Mouse (Mus musculus) macrophage (primary cell): ENCODE measurements around the gene Nampt. TPM values are rescaled to one million over a fixed set of nuclear protein-coding genes. Genes with fewer than 3 reads are reported as not detected.
A peak's percentile ranks its signal among the peaks of the same experiment; 100 is the strongest.

Experiments used
- H3K27ac ChIP-seq: fragments of 350-480 bp; formaldehyde crosslinking; 2 replicates; pipeline ENCODE4 v1.9.0; 2021
- H3K36me3 ChIP-seq: fragments of 350-480 bp; formaldehyde crosslinking; 2 replicates; pipeline ENCODE4 v1.9.0; 2021; ENCODE audit errors: inconsistent target
- H3K4me3 ChIP-seq: fragments of 350-480 bp; formaldehyde crosslinking; 2 replicates; pipeline ENCODE4 v1.9.0; 2021; ENCODE audit errors: inconsistent target
- H3K79me2 ChIP-seq: fragments of 350-480 bp; formaldehyde crosslinking; 2 replicates; pipeline ENCODE4 v1.9.0; 2021; ENCODE audit errors: inconsistent target
- WGBS: methylation state at CpG from one replicate; pipeline ENCODE4 v1.1.7; 2026; ENCODE audit warnings: inconsistent platforms; ENCODE audit not compliant: missing documents; 5-methylcytosine and 5-hydroxymethylcytosine counted together
- polyA plus RNA-seq: library from polyadenylated mRNA; stranded (reverse); fragments of 250-400 nt; gene quantifications from 3 replicates; pipeline ENCODE4 v1.2.4, GENCODE M21; 2018; ENCODE audit warnings: inconsistent platforms

The Nampt gene
- polyA plus RNA-seq, 1 experiment from 2014 or later = 170 TPM

DNA sequence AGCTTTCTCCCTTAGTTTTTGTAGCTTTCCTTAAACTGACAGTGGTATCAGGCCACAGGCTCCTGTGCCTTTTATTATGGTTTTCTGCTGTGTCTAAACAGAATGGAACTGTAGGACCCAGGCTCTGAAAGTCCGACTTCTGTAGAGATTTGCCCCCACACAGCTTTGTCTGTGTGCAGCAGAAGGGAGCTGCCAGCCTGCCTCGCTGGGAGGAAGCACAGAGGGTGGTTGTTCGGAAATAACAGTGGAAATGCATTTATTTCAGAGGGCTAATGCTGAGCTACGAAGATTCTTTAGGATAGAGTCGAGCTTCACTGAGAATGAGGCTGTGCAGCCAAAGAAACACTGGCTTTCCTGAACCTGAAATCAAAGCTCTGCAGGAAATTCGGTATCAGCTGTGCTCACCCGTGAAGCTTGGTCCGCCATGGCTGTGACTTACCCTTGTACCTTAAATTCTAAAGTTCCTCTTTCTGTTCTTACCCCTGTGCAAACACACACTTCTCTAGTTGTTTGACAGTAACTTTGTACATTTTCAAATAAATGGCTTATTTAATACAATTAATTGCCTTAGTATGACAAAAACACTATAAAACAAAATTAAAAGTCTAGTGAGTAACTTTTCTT, 8.9 kb downstream of the Nampt start:
- H3K4me3 ChIP-seq = no peak overlapping the region
- peaks cover 100% of the 10 kb centered on the region for H3K79me2 ChIP-seq
- peaks cover 56% of the 10 kb centered on the region for H3K36me3 ChIP-seq
- no peak overlapping the region for H3K27ac ChIP-seq
- WGBS = 30% methylated on average over 8 of the region's 8 CpGs

DNA sequence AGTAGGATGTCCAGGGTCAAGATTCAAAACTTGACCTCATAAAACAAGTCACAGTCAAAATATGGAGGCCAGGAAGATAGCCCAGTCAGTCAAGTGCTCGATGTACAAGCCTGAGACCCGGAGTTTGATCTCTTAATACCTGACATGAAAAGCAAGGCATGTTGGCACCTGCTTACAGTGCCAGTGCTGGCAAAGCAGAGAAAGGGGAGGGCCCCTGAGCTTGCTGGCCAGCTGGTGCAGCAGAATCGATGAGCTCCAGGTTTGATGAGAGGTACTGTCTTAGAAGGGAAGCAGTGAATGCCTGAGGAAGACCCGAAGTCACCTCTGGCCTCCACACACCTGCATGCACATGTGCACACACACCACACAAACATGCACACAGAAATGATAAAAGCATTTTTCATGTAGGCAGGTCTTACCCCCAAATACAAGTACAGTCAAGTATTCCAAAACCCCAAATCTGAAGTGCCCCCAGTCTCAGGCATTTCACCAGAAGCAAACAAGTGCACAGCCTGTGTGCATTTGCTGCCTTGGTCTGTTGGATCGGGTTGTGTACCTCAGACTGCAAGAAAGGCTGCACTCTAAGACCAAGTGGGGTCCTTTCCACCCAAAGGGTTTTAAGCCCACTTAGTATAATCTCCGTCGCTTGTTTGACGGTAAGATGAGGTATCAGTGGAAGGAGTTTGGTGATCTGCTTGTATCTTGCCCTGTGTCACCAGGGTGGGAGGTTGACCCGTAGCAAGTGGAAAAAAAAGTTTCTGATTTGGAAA, 10.2 kb downstream of the Nampt start:
- WGBS = 94% methylated on average over 9 of the region's 9 CpGs
- Histone ChIP-seq H3K36me3 (peaks cover 61% of the 10 kb centered on the region), H3K27ac (no peak overlapping the region), H3K79me2 (peaks cover 100% of the 10 kb centered on the region), H3K4me3 (no peak overlapping the region)

DNA sequence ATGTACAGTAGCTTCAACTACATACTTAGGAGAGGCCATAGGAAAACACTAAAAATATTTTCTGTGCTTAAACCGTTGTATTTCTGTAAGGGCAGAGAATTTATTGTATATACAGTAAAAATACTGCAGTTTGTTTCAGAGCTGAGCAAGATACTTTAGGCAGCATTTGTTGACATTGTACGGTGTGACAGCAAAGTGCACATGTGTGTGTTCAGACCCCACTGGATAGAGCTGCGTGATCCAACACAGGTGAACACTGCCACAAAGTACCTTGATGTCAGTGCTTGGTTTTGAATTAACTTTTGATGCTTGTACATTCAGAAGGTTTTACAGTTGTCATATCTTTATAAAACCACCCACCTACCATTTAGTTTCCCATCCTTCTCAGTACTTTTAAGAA, 12.7 kb downstream of the Nampt start:
- H3K4me3 ChIP-seq = no peak overlapping the region
- no peak overlapping the region for H3K27ac ChIP-seq
- WGBS = 98% methylated on average over 3 of the region's 3 CpGs
- H3K79me2 ChIP-seq = peaks cover 83% of the 10 kb centered on the region
- peaks cover 70% of the 10 kb centered on the region for H3K36me3 ChIP-seq

DNA sequence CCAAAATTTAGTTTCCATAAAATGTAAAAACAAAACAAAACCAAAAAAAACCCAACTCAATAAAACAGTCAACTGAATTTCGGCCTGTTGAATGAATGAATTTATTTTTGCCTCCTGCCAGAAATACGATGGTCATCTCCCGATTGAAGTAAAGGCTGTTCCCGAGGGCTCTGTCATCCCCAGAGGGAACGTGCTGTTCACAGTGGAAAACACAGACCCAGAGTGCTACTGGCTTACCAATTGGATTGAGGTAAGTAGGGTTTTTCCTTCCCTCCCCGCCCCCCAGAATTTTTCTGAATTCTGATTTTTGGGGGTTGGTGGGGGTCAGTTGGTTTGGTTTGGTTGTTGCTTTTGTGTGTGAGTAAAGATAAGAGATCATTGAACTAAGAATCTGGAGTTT, 15.4 kb downstream of the Nampt start:
- no peak overlapping the region for H3K4me3 ChIP-seq
- H3K27ac ChIP-seq = no peak overlapping the region
- peaks cover 87% of the 10 kb centered on the region for H3K36me3 ChIP-seq
- WGBS = 90% methylated on average over 6 of the region's 6 CpGs
- H3K79me2 ChIP-seq = peaks cover 56% of the 10 kb centered on the region

DNA sequence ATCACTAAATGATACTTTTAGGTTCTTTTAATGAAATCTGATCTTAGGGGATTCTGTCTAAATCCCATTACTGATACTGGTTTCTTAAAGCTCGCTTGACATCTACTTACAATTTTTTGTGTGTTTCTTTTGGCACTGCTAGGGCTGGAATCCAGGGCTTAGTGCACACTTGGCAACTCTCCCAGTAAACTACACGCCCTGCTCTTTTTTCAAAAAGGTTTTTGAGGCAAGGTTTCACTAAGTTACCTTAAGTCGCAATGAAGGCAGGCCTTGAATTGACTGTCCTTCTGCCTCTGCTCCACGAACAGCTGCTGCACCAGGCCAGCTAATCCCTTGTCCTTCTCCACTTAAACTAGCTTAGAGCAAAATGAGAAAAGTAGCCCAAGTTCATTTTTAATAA, 15.9 kb downstream of the Nampt start:
- 98% methylated on average over 4 of the region's 4 CpGs for WGBS
- peaks cover 87% of the 10 kb centered on the region for H3K36me3 ChIP-seq
- peaks cover 51% of the 10 kb centered on the region for H3K79me2 ChIP-seq
- no peak overlapping the region for H3K4me3 ChIP-seq
- H3K27ac ChIP-seq = no peak overlapping the region

DNA sequence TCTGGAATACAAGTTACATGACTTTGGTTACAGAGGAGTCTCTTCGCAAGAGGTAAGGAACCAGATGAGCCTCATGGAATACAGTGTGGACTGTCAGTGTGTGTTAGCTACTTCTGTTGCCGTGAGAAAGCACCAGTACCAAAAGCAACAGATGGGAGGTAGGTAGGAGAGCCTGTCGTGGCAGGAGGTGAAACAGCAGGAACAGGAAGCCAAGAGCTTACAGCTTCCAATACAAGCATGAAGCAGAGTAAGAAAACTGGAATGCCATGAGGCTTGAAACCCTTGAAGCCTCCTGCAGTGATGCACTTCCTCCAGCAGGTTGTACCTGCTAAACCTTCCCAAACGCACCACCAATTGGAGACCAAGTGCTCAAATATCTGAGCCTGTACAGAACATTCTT, 19.1 kb downstream of the Nampt start:
- H3K27ac ChIP-seq = no peak overlapping the region
- WGBS = 86% methylated on average over 4 of the region's 4 CpGs
- H3K36me3 ChIP-seq = peaks cover 86% of the 10 kb centered on the region
- H3K4me3 ChIP-seq = no peak overlapping the region
- peaks cover 19% of the 10 kb centered on the region; the same call in 1 of the 2 replicates for H3K79me2 ChIP-seq

DNA sequence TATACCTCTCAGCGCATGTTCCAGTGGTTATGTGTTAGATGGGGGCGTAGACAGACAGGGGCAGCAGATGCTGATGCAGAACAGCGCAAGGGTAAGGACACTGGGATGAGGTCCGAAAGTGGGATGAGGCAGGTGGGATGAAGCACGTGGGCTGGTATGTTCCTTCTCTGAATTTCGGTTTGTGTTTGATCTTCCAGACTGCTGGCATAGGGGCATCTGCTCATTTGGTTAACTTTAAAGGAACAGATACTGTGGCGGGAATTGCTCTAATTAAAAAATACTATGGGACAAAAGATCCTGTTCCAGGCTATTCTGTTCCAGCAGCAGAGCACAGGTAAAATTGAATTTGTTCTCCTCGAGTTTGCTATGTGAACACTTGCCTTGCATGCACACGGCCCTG, 19.6 kb downstream of the Nampt start:
- no peak overlapping the region for H3K4me3 ChIP-seq
- peaks cover 83% of the 10 kb centered on the region for H3K36me3 ChIP-seq
- H3K79me2 ChIP-seq = peaks cover 14% of the 10 kb centered on the region; the same call in 1 of the 2 replicates
- WGBS = 97% methylated on average over 9 of the region's 9 CpGs
- no peak overlapping the region for H3K27ac ChIP-seq

DNA sequence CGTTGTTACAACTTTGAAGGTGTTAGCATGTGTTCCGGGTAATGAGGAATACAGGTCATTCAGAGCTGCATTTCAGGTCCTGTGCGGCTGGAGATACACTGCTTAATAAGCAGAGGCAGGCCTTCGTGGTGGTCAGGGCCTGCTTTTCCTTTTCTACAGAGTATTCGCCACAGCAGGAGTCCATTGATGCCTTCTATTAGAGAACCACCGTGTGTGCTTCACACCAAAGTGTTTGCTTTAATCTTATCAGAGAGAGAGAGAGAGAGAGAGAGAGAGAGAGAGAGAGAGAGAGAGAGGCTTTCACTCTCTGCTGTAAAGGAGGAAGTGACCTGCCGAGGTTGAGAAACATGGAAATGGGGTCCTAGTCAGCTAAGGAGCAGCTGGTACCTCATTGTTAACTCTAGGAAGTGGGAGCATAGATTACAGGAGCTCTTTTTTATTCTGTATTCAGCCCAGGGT, 22.1 kb downstream of the Nampt start:
- Histone ChIP-seq H3K36me3 (peaks cover 93% of the 10 kb centered on the region), H3K27ac (no peak overlapping the region), H3K79me2 (no peaks in the 10 kb centered on the region; the same call in 1 of the 2 replicates), H3K4me3 (no peak overlapping the region)
- WGBS = 66% methylated on average over 7 of the region's 7 CpGs

DNA sequence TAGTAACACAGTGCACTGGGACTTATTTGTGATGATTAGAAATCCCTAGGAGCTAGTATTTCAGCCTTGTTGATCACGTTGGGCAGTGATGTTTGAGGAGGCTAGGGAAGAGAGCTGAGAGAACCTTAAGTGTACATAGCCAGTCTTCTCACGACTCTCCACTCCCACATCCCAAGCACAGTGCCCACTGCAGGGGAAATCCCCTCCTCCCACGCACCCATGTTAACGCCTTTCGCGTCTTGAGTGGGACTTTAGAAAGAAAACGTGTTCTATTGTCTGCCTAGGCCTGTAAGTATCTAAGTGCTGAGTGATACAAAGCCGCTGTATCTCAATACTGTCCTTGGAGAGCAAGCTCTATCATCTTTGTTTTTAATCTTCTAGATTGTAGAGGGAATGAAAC, 27.0 kb downstream of the Nampt start:
- Histone ChIP-seq H3K79me2 (no peaks in the 10 kb centered on the region), H3K27ac (no peak overlapping the region), H3K36me3 (peaks cover 87% of the 10 kb centered on the region), H3K4me3 (no peak overlapping the region)
- 92% methylated on average over 8 of the region's 8 CpGs for WGBS

DNA sequence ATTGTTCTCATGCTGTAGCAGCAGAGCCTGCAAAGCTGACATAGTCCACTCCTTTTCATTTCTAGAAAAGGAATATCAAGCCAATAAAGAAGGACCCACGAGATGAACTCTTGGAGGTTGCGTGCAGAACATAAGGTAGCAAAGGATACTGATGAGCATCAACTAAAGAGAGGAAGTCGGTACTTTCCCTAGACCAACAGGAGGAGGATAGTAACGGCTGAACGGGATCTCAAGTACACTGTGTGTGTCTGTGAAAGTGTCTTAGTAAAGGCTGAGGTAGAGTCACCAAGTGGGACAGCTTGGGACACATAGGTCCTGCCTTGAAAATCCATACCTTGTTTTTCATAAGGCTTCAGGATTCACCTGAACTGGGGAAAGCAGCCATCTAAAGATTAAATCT, 34.4 kb downstream of the Nampt start:
- 93% methylated on average over 5 of the region's 5 CpGs for WGBS
- peaks cover 35% of the 10 kb centered on the region for H3K36me3 ChIP-seq
- no peak overlapping the region for H3K4me3 ChIP-seq
- H3K27ac ChIP-seq = no peak overlapping the region
- H3K79me2 ChIP-seq = no peaks in the 10 kb centered on the region

DNA sequence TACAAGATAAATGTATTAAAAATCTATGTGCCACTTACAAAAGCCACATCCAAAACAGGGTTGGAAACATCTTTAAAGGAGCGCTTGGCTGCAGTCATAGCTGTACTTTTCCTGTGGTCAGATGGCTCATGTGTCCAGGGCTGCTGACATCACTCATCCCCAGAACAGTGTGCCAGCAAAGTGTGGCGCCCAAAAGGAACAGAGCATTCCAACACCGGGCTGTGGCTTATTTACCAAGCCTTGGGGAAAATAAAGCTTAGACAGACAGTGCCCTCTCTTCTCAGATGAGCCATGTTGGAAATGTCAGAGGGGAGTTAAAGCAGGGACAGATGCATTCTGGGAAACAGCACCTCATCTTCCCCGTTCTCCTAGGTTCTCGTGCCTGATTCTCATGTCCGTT, 35.5 kb downstream of the Nampt start:
- Histone ChIP-seq H3K79me2 (no peaks in the 10 kb centered on the region), H3K36me3 (peaks cover 23% of the 10 kb centered on the region), H3K27ac (no peak overlapping the region), H3K4me3 (no peak overlapping the region)
- 83% methylated on average over 6 of the region's 6 CpGs for WGBS

DNA sequence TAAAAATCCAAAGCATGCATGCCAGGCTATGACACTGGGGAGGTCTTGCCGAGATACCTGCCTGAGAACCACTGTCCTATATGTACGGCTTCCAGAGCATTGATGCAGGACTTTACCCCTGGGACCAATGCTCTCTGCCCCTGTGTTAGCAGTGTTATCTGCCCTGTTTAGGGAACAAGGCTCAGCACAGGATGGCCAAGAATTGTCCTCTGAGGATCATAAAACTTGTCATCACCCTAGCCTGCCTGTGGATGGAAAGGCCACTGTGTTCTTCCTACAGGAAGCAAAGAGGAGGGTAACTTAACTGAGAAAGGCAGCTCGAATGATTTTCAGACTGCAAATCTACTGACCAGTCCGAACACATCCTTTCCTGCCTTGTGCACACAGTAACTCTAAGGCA, 36.1 kb downstream of the Nampt start:
- Histone ChIP-seq H3K27ac (no peak overlapping the region), H3K79me2 (no peaks in the 10 kb centered on the region), H3K36me3 (peaks cover 20% of the 10 kb centered on the region), H3K4me3 (no peak overlapping the region)
- WGBS = 86% methylated on average over 4 of the region's 4 CpGs

DNA sequence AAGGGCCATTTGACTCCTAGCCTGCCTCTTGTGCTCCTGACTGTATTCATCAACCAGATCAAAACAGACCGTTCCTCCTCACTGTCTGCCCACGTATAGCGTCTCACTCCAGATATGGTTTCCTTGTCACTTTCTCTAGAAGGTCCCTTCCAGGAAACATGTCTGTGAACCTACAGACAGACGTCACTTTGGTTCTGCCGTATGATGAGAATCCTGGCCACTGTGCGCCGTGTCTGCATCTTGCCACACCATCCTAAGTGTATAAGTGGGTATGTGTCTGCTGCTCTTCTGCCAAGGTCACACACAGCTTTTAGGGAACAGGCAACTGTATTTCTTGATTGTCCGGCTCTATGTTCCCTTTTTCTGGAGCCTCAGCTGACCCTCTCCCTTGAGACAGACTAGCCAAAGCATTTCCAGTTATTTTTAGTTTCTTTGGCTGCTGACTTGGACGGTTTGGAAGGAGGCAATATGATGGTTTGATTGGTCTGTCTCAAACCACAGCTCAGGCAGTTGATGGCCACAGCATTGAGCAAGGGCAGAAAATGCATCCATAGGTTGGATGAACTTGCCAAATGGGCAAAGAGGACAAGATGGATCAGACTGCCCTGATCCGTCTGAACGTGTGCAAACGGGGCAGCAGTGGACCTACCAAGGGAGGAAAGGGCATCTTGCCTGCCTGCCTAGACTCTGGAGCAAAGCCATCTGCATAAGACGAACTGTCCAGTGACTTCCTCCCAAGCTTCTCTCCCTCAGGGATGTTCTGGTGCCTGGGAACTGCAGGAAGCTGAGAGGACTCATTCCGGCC, 37.6 kb downstream of the Nampt start:
- WGBS = 30% methylated on average over 14 of the region's 14 CpGs
- H3K27ac ChIP-seq = peak overlapping the region; percentile 86
- no peak overlapping the region for H3K4me3 ChIP-seq
- no peaks in the 10 kb centered on the region for H3K79me2 ChIP-seq
- H3K36me3 ChIP-seq = peaks cover 5% of the 10 kb centered on the region; the same call in 1 of the 2 replicates

DNA sequence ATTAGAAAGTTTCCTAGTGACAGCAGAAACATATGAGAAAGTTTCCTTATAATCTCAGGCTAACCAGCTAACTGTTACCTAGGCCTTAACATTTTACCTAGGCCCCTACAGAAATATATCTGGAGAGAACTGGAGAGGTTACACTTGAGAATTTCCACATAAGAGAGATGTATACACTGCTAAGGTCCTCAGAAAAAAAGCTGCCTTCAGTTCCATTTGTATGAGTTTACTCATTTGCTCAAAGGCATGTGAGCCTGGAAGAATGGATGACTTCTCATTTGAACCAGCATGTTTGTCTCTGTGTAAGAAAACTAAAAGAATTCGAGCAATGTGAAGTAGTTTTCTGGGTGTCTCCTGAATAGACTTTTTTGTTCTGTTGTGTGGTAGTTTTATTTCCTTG, 39.1 kb downstream of the Nampt start:
- 93% methylated on average over 1 of the region's 1 CpGs for WGBS
- H3K79me2 ChIP-seq = no peaks in the 10 kb centered on the region
- no peaks in the 10 kb centered on the region; the same call in 1 of the 2 replicates for H3K36me3 ChIP-seq
- no peak overlapping the region for H3K27ac ChIP-seq
- H3K4me3 ChIP-seq = no peak overlapping the region

DNA sequence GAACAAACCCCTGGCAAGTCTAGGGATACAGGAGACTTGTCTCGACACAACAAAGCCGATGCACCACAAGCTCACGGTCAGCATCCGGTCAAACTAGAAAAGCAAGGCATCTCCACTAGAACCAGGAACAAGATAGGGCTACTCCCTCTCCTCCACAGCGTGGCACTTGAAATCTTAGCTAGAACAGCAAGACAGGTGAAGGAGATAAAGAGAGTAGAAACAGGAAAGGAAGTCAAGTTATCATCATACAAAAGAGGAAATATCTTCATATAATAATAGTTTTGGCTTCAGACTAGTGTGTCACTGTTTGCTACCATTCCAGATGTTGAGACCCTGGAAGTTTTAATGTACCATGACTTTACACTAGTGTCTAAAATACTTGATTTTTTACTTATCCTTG, 41.5 kb downstream of the Nampt start:
- Histone ChIP-seq H3K27ac (no peak overlapping the region), H3K79me2 (no peaks in the 10 kb centered on the region), H3K36me3 (no peaks in the 10 kb centered on the region), H3K4me3 (no peak overlapping the region)
- 98% methylated on average over 5 of the region's 5 CpGs for WGBS
